Mouse (Mus musculus): ENCODE results near the gene Nek8.
"Not testable (repeated sequence)": the region's sequence is repeated elsewhere in the genome, so short reads cannot be mapped to it uniquely, and the experiment has no call there.

Nek8 gene

DNA sequence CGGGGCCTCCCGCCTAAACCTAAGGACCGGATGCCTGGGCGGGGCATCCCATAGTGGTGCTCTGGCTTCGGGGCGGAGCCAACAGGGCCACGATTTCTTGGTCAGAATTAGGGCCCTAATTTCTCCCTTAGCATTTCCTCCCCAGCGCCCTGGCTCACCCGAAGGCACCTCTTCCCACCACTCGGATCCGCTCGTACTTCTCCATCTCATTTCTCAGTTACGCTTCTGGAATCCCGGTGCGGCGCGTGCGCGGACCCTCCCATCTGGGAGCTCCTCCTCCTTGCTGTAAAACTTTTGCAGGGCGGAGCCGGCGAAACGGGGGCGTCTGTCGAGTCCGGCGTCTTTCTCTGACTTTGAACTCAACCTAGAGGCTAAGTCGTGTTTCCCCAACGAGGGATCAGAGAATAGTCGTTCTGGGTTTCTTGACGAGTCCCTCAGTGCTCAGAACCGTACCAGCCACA is at the start of gene Nek8, which contains the start of gene Tlcd1:
Gene Nek8 (minus strand): TSS at position 274 of the 461 bp plus-strand sequence.
Gene Tlcd1 (plus strand): TSS at position 310 of the 461 bp plus-strand sequence.
- peak in 1 of 2 experiments; percentile 68 for DNase-seq (ENCODE audit: low spot score in 2 of 2)

DNA sequence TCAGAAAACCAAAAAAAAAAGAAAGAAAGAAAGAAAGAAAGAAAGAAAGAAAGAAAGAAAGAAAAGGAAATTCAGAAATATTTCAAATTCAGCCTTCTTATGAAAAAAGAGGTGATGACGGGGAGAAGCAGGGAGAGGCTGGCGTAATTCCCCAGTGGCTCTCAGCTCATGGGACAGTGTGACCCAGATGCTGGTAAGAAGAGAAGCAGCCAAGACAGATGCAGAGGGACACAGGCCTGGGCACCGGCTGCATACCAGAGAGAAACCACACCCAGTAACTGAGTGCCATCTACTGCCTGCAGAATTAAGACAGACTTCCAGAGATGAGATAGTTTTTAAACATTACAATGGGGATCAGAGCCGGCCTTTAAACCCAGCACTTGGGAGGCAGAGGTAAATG is 47.1 kb upstream of the Nek8 start:
- DNase-seq (ENCODE audit: low spot score in 2 of 2), result no peak

DNA sequence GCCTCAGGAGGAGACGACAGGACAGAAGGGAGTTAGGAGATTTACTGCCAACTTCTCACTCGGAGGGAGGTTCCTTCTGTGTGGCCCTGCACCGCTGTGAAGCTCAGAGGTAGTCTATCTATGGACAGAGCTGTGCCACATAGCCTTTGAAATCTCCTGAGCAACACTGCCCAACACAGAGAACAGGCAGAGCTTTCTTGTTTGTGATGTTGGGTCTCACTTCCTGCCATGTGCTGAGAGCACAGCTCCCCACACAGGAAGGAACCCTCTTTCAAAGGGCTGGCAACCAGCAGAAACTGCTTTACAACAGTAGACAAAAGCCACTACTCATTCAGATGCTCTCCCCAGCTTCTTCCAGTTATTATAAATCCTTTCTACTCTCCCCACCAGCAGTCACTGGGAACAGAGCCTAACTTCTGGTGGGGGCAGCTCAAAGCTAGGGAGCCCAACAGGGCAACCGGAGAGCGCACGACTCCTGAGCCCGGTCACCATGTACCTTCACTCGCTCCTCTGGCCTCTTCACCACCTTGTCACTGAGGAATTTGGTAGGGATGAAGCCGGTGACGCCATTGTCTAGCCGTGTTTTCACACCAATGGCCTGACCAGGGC is 39.3 kb upstream of the Nek8 start:
- no peak for DNase-seq (ENCODE audit: low spot score in 2 of 2)

GRCm38 (mm10) chr11:78213086-78213817 is 36.8 kb upstream of the Nek8 start:
- DNase-seq (ENCODE audit: low spot score in 2 of 2), result no peak

DNA sequence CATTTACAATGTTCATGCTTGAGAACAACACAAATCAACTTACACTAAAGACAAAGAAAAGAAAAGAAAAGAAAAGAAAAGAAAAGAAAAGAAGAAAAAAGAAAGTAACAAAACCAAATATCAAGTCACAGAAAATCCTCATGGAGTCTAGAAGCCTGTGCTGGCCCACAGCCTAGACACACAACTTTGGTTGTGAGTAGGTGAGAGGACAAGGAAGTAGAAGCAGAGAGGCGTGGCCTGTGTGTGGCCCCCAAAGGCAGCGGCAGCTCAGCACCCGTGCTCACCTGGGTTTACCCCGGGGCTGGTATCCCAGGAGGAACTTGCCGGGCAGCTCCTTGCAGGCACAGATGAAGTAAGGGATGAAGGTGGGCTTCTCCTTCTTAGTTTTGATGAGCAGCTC is 35.0 kb upstream of the Nek8 start:
- DNase-seq (ENCODE audit: low spot score in 2 of 2), result no peak

DNA sequence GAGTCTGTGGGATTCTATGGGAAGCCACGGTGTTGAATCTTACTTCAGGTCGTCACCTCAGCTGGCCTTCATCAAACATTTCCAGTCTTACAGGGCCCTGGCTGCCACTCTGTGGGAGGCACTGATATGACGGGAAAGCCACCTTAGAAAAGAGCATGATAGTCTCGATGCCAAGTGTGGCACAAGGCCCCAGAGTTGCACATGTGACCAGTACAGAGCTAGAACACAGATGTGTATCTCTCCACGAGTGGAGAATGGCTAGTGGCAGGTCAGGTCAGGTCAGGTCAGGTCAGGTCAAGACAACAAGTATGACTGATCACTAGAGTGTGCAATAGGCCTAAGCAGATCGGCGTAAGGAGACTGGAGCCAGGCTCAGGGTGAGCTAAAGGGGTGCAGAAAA is 34.1 kb upstream of the Nek8 start:
- no peak for DNase-seq (ENCODE audit: low spot score in 2 of 2)

- DNase-seq (ENCODE audit: low spot score in 2 of 2), result no peak
Measured at GRCm38 (mm10) chr11:78209886-78210285, 33.4 kb upstream of the Nek8 start.

DNA sequence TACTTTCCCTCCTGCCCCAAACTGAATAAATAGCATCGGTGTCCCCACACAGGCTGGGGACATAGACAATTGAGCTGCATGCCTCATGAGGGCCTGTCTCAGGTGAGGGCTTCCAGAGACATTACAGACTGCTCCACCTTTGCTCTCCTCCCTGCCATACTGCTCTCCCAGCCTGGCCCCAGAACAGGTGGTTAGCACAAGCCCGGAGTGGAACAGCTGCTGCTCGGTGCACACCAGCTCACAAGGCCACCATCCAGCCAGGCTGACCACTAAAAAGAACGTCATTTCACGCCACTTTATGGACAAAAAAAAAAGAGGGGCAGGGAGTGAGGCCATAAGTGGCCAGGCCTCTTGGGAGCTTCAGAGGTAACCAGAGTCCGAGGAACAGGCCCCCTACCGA is 30.7 kb upstream of the Nek8 start:
- no peak for DNase-seq (ENCODE audit: low spot score in 2 of 2)

DNA sequence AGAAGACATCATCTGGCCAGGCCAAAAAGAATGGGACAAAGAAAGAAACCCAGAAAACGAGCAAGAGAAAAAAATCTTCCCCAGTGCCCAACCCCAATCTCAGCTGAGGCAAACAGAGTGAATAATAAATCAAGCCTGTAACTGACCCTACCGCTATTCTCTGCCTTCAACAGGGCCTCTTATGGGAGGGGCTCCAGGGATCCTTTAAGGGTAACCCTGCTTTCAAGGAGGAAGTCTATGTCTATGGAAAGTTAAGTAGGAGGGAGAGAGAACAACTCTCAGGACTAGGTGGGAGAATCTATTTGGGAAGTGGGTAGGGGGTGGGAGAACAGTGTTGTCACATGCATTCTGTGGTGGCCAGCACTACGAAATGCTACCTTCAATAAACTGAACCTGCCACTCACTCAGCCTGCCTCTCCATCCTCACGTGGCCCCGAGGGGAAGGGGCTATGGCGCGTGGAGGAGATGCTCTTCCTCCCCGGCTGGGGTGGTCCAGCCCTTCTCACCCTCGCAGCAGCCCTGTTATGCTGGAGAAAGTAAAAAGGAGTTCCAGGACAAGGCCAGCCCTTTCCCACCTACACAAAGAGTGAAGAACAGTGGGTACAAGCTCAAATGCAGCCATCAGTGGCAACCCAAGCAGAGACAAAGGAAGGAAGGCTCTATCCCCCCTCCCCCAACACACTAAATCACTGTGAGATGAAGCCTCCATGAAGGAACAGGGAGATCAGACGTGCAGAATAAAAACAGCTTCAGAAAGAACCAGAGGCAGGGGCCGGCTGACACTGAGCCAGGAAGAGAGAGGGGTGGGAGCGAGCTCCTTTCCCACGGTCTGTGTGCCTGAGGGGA is 29.1 kb upstream of the Nek8 start:
- DNase-seq (ENCODE audit: low spot score in 2 of 2), result no peak

- DNase-seq (ENCODE audit: low spot score in 2 of 2), result no peak
Measured at GRCm38 (mm10) chr11:78204287-78204686, 27.8 kb upstream of the Nek8 start.

DNA sequence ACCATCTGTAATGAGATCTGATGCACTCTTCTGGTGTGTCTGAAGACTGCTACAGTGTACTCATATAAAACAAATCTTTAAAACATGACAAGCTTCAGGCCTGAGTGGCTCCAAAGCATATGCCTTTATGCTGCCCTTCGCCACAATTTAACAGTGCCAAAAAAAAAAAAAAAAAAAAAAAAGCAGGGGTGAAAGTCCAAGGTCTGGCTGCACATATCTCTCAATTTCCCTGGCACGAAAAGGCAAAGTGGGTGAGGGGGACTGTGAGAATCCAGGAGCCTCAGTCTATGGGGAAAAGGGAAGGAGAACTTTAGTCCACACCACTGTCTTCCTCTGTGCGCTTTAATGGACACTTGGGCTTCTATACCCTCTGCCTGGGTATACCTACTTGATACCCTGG is 25.9 kb upstream of the Nek8 start:
- DNase-seq (ENCODE audit: low spot score in 2 of 2), result no peak

- no peak for DNase-seq (ENCODE audit: low spot score in 2 of 2)
Measured at GRCm38 (mm10) chr11:78195101-78195863, 18.8 kb upstream of the Nek8 start.

GRCm38 (mm10) chr11:78194411-78195100 is 18.1 kb upstream of the Nek8 start:
- no peak for DNase-seq (ENCODE audit: low spot score in 2 of 2)

GRCm38 (mm10) chr11:78193113-78193512 is 16.6 kb upstream of the Nek8 start, which contains the start of gene Proca1:
Gene Proca1 (plus strand): TSS chr11:78193392.
- no peak for DNase-seq (ENCODE audit: low spot score in 2 of 2)

DNA sequence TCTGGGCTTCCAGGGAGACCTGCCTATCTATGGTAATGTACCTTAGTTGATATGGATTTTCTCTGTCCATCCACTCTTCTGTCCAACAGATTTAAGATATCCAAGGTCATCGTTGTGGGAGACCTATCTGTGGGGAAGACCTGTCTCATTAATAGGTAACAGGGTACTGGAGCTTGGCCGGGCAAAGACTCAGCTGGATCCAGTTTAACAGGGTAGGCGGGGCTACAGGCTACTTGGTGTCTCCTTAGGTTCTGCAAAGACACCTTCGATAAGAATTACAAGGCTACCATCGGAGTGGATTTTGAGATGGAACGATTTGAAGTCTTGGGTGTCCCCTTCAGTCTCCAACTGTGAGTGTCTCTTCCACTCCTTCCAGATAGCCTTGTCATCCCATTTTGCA is 13.6 kb upstream of the Nek8 start:
- DNase-seq (ENCODE audit: low spot score in 2 of 2), result no peak

GRCm38 (mm10) chr11:78189234-78190040 is 13.0 kb upstream of the Nek8 start:
- DNase-seq (ENCODE audit: low spot score in 2 of 2), result peak; percentile 54 to 60

DNA sequence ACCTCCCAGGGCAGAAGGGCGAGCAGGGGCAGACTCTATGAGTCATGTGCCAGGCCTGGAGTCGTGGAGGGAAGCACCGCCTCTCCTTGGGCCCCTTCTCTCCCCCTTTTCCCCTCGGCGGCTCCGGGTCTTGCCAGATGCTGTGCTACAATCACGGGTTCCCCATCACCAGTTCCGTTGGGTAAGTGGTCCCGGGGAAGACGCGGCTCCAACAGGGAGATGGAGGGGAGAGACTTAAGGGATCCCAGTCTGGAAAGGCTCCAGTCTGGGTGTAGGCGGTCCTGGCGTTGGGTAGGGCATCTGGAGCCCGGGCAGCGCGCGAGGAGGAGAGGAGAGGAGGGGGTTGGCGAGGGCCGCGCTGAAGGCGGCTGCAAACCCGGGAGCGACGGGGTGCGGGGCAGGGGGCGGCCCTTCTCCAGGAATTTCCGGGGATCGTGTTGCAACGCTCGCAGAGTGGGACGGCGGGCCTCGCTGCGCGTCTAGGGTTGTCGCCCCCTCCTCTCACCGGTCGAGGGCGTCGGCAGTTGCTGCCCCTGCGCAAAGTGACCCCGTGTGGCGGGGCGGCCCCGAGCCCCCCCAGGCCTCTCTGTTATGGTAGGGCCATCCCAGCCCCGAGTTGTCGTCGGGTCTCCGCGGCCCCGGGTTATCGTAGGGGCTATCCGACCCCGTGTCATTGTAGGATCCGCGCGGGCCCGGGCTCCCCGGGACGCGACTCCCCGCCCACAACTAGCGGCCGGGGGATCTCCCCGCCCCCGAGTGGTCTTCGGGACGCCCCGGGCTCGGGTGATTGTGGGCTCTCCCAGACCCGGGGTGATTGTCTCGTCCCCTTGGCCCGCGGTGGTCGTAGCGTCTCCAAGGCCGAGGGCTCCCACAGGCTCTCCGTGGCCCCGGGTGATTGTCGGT is 12.1 kb upstream of the Nek8 start, which contains the start of gene Rab34:
Gene Rab34 (plus strand): TSS at position 100 of the 903 bp plus-strand sequence.
- peak; percentile 34 to 44 for DNase-seq (ENCODE audit: low spot score in 2 of 2)

DNA sequence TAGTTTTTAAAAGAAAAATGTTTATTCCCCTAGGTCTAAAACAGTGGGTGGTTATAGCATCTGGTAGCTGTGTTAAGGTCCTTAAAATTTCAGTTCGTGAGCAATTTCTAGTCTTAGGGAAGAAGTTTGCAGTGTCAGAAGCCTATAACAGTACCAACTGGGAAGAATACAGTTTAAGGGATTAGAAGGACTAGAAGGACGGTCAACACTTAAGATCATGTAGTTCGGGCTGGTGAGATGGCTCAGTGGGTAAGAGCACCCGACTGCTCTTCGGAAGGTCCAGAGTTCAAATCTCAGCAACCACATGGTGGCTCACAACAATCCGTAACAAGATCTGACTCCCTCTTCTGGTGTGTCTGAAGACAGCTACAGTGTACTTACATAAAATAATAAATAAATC is 8.2 kb upstream of the Nek8 start:
- DNase-seq (ENCODE audit: low spot score in 2 of 2), result not testable (repeated sequence)
